Mouse (Mus musculus): ENCODE measurements around the gene Cep89.

Cep89 gene

DNA sequence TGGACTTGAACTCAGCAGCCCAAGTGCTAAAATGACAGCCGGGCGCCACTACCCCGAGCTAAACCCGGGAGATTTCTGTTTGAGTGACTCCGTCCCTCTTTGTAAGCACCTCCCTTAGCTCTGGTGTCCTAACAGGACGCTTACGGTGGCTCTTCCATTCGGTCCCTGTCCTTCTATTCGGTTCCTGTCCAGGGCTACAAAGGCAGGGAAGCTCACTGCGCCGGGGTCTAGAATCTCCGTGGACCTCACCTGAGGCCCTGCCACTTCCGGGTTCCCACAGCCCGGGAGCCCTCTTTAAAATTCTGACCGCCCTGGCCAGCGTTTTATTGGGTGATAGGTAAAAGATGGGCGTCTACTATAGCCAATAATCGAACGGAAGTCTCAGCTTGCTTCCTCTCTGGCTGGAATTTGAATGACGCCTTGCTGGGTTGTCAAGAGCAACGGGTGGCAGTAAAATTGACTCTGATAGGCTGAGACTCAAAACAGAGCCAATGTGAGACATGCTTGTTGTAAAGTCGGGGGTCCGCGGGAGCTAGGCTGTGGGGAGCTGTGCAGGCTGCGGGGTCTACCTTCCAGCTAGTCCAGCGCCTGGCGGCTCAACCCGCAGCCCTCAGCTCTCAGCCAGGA, at the start of gene Cep89, which contains the start of gene Faap24:
Gene Cep89 (plus strand): TSS at position 494 of the 627 bp plus-strand sequence.
Gene Faap24 (minus strand): TSS at position 295 of the 627 bp plus-strand sequence.
- DNase-seq (ENCODE audit: extremely low read depth, low read depth): peak; percentile 99

DNA sequence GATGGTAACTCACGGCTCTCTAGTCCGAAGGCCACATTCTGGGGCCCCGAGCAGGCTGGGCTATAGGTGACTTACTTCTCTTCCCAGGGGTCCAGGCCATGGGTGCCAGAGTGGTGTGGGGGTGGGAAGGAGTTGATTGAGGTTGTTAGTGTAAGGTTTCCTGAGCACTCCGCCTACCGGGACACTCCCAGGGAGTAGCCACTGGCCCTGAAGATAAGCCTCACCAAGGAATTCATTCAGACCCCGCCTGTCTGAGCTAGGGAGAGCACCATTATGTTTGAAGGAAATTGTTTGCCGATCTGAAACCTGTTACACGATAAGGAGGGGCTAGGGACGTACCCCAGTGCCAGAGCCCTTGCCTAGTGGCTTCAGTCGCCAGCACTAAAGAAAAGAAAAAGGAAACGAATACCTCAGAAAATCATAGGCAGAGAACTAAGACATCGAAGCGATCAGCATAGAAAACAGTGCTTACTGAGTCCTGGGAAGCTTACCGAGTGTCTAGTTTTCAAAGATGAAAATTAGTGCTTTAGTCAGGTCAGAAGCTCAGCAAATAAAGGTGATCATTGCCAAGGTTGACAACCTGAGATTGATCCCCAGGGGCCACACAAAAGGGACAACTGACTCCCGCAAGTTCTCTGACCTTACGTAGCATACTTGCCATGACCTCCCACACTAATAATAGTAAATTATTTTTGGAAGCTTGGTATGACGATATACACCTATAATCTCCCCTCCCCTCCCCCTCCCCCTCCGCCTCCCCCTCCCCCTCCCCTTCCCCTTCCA, 48.7 kb upstream of the Cep89 start:
- no peak for DNase-seq (ENCODE audit: extremely low read depth, low read depth)

DNA sequence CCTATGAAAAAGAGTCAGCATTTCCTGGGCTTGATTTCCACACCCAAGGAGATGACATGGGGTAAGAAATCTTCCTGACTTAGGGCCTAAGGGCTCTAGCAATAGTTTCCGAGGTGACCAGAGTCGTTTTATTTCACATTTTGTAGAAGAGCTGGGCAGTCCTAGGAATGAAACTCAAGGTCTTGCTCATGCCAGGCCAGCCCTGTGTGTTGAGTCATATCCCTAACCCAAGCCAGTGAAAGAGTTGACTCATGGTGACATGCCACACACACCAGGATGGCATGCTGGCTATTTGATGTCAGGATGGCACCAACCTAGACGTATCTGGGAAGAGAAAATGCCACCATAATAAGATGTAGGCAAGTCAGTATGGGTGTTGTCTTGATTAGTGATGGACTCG, 47.8 kb upstream of the Cep89 start:
- DNase-seq (ENCODE audit: extremely low read depth, low read depth): no peak

DNA sequence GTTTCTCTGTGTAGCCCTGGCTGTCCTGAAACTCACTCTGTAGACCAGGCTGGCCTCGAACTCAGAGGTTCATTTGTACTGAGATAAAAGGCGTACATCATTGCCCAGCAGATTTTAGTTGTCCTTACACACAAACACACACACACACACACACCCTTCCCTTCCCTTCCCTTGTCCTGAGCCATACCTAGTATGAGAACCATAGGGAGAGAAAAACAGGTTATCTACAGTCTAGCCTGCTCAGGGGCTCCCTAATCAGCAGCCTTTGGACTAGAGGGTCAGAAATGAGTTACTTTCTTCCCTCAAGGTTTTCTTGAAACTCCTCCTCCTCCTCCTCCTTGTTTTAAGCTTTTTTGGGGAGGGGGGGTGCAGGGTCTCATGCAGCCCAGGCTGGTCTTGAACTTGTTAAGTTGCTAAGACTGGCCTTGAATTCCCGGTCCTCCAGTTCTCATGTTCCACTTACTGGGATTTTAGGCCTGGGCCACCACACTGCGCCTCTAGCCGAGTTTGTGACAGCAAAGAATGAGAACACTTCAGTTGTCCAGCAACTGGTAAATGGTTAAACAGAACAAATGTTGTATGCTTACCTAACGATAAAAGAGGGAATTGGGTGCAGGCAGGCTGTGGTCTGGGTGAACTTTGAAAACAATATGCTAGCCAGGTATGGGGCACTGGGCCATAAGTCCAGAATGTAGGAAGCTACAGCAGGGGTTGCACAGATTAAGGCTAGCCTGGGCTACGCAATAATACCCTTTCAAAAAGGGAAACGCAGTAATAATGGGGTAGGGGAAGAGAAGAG, 46.8 kb upstream of the Cep89 start:
- no peak for DNase-seq (ENCODE audit: extremely low read depth, low read depth)

DNA sequence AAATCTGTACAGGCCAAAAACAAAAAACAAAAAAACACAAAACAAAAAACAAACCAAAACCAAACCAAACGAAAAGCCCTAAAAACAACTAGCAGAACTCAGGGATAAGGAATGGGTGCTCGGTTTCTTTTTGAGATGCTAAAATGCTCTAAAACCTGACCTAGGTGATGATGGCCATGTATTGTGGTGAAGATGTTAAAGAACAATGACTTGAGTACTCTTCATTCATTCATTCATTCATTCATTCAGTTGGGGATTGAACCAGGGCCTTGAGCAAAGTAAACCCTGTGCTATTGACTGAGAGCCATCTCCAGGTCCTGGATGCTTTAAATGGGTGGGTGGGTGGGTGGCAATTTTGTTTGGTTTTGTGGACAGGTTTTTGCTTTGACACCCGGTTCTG, 45.7 kb upstream of the Cep89 start:
- DNase-seq (ENCODE audit: extremely low read depth, low read depth): no peak

DNA sequence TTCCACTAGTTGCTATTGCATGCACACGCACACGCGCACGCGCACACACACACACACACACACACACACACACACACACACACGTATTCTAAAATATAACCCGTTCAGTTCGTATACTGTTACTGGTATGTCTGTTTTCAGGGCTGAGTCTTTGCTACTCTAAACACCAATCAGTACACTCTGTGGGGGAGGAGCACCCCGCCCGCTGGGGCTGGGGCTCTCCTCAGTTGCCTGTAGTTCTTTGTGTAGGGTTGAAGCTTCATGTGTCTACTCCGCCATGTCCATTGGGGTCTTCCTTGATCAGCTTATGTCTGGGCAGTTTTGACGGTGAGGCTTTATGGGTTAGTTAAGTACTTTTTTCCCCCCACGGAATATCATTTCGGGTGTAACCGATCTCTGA, 43.5 kb upstream of the Cep89 start:
- no peak for DNase-seq (ENCODE audit: extremely low read depth, low read depth)

DNA sequence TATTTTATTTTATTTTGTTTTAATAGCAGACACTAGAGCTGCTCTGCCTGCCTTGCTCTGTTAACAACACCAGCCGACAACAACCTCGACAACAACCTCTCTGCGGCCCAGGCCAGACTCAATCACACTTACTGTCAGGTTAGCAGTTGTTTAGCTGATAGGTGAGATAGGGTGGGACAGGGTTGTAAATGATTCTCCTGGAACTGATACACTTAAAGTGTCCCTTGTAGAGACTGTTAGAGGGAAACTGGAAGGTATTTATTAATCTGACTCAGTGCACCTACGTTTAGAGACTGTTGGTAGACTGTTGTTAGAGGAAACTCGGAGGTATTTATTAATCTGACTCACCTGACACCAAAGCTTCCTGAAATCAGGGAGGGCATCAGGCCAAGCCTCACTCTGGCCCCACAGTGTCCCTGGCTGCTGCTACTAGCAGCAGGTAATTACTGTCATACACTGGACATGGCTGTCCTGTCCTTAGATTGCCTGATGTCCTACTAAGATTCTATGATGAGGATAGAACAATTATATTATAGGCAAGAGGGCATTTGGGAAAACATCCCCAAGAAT, 41.4 kb upstream of the Cep89 start:
- no peak for DNase-seq (ENCODE audit: extremely low read depth, low read depth)

DNA sequence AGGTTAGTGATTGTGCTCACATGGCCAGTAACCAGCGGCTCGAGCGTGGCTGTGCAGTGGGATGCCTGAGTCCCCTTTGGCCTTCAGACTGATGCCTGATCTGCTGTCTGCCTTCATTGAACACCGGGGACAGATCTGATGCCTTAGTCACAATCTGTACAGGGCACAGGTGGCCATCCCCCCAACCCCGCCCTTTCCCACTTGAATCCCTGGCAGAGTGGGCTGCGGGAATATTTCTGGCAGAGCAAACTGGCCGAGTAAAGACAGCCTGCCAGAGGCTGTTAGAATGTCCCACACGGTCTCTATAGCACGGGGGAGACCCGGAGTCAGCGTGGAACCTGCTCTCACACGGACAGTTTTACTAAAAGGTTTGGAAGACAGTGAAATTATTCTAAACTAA, 39.2 kb upstream of the Cep89 start:
- no peak for DNase-seq (ENCODE audit: extremely low read depth, low read depth)

DNA sequence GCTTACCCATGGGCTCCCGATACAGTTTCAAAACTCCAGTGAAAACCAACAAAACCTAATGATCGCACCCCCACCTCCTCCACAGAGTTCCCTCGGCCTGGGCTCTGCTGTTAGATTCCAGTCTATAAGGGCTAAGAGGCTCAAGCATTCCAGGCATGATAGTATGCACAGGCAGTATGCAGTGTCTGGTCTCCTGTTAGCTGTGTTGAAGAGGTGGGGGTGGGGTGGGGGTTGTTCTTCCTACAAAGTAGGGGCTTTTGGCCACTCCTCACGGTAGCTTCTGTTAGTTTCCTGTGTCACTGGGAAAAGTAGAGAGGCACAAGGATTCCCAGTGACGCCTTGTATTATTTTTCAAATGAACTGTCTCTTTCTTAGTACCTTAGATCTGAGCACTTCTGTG, 34.6 kb upstream of the Cep89 start:
- no peak for DNase-seq (ENCODE audit: extremely low read depth, low read depth)

DNA sequence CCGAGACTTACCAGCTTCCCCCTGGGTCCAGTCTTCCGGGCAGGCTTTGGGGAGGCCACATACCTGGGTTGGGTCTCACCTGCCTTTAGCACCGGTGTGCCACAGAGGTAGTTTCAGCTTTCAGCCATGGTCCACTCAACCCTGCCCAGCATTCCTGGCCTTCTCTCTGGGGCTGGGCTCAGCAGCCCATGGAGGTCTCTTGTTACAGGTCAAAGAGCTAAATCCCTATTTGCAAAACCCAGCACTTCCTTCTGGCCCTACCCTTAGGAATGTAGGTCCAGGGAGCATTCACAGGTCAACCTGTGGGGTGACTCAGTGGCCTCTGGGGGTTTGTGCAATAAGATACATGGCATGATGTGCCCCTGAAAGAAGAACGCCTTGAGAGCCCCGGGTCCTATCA, 34.0 kb upstream of the Cep89 start:
- no peak for DNase-seq (ENCODE audit: extremely low read depth, low read depth)

DNA sequence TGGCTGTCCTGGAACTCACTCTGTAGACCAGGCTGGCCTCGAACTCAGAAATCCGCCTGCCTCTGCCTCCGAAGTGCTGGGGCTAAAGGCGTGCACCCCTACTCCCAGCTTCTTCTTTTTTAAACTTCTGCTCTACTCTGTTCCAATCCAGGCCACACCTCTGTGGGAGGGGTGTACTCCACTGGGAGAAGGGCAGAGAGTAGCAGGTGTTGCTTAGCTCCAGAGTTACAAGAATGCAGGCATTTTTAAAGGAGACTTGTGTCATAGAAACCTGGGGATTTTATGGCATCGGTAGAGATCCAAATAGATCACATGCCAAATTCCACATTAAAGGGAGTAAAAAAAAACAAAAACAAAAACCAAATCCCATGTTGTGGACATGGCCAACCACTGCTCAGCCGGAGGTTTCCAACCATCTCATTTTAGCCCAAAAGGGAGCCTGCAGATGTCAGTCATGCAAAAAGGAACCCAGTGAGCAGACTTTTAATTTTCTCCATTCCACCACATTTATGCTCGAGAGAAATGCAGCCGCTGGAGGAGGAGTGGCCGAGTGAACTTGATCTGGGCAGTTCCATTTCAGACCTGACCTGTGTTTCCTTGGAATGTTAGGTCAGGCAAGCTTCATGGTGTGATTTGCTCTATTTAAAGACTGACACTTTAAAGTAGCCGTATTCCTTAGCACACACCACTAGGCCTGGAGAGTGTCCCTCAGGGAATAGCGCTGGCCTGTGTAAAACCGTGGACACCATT, 31.5 kb upstream of the Cep89 start:
- DNase-seq (ENCODE audit: extremely low read depth, low read depth): no peak

DNA sequence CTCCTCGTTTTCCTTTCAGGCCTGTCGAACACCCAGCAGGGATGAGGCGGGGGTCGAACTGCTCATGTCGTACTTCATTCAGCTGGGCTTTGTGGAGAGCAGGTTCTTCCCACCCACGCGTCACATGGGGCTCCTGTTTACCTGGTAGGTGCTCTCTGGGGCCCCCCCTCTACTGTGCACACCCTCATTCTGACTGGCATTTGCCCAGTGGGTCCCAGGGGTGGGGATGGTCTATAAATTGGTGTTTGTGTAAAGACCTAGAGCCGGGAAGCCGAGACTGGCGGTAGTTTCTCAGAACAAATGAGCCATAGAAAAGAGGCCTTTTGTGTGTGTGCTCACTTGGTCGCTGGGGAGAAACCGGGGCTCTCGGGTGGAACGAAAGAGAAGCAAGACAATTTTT, 25.7 kb upstream of the Cep89 start:
- DNase-seq (ENCODE audit: extremely low read depth, low read depth): no peak

DNA sequence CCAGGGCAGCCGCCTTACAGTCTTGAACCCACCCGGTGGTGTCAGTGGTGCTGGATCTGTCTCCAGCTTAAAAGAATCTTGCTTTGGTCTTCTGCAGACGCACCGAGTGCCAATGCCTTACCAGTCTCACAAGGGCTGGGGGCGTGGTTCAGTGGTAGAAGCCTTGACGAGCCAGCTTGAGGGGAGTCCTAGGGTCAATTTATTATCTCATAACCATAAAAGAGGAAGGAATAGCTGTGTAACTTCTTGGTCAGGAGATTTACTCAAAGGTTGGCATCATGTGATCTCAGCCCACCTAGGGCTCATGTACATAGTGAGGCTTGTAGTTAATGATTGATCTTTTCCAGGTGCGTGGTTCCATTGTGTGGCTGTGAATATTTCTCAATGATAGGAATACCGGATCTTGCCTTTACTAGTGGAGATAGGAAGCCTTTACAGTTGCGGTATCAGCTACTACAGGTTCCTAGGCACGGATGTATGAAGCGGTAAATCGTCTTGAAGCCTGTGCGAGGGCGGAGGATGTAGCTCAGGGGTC, 24.3 kb upstream of the Cep89 start:
- no peak for DNase-seq (ENCODE audit: extremely low read depth, low read depth)

DNA sequence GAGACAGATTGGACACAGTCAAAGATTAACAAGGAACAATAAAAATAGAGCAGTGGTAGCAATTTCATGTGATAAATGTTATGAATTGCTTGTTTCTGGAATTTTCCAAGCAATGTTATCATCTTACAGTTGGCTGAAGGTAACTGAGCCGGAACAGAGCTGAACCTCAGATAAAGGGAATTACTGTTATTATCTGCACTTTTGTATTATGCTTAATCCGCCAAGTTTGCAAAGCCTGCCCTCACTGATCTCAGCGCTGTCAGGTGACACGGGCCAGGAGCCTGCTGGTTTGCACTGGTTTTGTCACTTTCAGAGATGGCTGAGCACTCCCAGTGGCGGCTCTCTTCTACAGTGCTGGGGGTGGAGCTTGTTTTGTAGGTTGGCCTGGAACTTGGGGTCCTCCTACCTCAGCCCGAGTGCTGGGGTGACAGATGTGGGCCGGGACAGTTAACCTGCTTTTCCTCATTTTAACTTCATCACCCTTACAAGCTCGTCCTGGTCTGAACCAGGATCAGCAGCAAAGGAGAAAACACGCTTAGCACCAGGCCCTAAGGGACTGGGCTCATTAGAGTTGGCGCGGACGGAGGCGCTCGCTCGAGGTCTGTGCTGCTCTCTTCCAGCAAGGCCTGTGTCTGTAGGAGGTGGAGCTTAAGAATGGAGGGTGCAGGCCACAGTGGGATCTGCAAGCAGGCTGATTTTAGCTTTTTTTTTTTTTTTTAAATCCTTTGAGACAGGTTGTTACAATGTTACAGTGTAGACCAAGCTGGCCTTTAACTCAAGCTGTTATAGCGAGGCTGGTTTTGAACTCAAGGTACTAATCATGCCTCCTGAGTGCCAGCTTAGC, 23.5 kb upstream of the Cep89 start:
- peak; percentile 63 for DNase-seq (ENCODE audit: extremely low read depth, low read depth)

DNA sequence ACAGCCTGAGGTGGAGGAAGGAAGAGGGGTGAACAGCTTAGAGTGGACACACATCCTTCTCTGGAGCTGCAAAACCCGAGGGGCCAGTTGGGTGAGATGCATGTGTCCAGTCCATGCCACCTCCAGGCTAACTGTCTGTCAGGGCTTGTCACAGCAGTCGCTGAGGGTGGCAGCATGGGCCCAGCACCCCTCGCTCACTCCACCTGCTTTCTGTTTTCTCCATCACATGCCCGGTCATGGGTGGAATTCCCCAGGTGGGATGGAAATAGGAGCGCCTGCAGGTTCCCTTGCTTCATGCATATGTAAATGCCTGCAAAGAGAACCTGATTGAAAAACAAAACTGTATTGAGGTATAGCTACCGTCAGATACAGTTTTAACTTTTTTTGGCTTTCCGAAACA, 22.6 kb upstream of the Cep89 start:
- DNase-seq (ENCODE audit: extremely low read depth, low read depth): no peak

DNA sequence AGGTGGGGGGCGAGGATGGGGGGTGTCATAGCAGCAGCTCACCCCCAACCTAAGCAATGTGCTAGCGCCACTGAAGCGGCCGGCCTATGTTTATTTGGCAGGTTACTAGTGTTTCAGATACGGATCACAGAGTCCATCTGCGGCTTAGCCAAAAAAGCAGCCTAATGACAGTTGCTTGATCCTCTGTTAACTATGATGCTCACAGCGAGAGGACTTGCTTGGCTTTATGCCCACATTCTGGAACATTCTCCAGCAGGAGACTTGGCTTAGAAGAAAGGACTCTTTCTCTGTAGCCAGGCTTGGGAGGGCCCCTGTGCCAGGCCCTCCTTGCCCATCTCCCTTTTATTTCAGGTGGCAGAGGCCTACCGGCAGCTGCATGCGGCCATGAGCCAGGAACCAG, 20.2 kb upstream of the Cep89 start:
- DNase-seq (ENCODE audit: extremely low read depth, low read depth): no peak

DNA sequence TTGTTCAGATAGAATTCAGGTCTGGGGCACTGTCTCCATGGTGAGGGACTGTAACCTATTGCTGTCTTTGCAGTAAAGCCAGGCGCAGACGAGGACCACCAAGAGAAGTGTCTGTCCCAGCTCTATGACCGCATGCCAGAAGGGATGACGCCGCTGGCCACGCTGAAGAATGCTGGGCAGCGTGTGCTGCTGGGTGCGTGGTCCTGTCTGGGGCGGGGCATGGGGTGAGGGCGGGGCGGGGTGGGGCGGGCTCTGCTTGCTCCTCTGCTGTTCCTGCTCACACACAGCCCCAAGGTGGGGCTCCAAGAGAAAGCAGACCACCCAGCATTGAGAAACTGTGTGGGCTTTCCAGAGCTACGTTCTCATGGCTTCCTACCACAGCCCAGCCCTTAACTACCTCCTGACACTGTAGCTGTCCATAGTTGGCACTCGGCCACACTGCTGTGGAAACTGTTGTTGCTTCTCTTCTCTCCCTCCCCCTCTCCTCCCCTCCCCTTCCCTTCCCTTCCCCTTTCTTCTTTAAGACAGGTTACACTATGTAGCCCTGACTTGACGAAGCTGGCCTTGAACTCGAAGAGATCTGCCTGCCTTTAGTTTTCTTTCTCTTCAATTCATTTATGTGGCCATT, 17.2 kb upstream of the Cep89 start:
- DNase-seq (ENCODE audit: extremely low read depth, low read depth): peak; percentile 63

DNA sequence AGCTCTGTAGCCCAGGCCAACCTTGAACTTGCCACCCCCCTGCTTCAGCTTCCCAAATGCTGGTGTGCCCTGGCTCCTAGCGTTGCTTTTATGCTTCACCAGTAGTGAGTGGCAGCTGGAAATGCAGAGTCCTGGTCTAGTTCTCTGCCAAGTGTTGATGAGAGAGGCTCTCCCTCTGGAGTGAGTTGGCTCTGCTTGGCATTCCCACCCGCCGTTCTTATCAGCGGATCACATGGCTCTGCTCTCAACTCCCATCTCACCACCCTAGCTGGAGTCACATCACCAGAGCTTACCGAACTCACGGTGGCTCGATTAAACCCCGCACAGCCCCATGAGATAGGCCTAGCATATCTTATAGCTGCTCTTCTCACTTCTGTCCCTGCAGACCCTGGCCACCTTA, 16.5 kb upstream of the Cep89 start:
- no peak for DNase-seq (ENCODE audit: extremely low read depth, low read depth)

DNA sequence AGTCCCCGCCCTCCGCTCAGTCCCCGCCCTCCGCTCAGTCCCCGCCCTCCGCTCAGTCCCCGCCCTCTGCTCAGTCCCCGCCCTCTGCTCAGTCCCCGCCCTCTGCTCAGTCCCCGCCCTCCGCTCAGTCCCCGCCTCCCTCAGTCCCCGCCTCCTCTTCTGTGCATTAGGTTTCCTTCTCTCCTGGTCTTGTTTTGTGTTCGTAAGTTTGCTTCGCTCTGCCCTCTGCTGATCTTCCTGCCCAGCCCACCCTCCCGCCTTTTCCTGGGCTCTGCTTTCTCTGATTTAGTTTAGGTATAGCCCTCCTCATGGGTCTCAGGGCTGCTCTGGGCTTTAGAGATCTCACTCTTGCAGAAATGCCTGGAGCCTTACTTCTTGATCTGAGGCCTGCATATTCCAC, 15.0 kb upstream of the Cep89 start:
- no peak for DNase-seq (ENCODE audit: extremely low read depth, low read depth)
